Mouse (Mus musculus) forebrain, embryonic 16.5 days (tissue): ENCODE measurements around the gene Vipr2. TPM values are rescaled to one million over a fixed set of nuclear protein-coding genes. Genes with fewer than 3 reads are reported as not detected.

Experiments
- ATAC-seq: fragments of 200-750 bp; cut with Nextera tagmentation; 2 replicates; pipeline ENCODE4 v1.8.0; 2017; ENCODE audit warnings: mild to moderate bottlenecking, moderate library complexity
- H3K27ac ChIP-seq: fragments of 300-500 bp; sonication (generic); 2 replicates; pipeline ENCODE4 v1.5.1; 2014; ENCODE audit warnings: low read length, control low read depth
- H3K27me3 ChIP-seq: fragments of 300-500 bp; sonication (generic); replicated peaks from 2 replicates; pipeline ENCODE4 v1.6.1; 2014; ENCODE audit warnings: low read length; ENCODE audit not compliant: control insufficient read depth, insufficient read depth
- H3K36me3 ChIP-seq: fragments of 300-500 bp; sonication (generic); 2 replicates; pipeline ENCODE4 v1.6.1; 2014; ENCODE audit not compliant: control insufficient read depth, insufficient read depth
- H3K4me1 ChIP-seq: fragments of 300-500 bp; sonication (generic); replicated peaks from 2 replicates; pipeline ENCODE4 v1.6.1; 2014; ENCODE audit warnings: low read length; ENCODE audit not compliant: control insufficient read depth, insufficient read depth
- H3K4me2 ChIP-seq: fragments of 300-500 bp; sonication (generic); 2 replicates; pipeline ENCODE4 v1.6.1; 2014; ENCODE audit warnings: mild to moderate bottlenecking, low read length, control low read depth
- H3K4me3 ChIP-seq: fragments of 300-500 bp; sonication (generic); replicated peaks from 2 replicates; pipeline ENCODE4 v1.5.1; 2014; ENCODE audit warnings: mild to moderate bottlenecking, low read length, control low read depth
- H3K9ac ChIP-seq: fragments of 300-500 bp; sonication (generic); replicated peaks from 2 replicates; pipeline ENCODE4 v1.6.1; 2014; ENCODE audit warnings: low read depth, low read length, control low read depth
- H3K9me3 ChIP-seq: fragments of 300-500 bp; sonication (generic); 2 replicates; pipeline ENCODE4 v1.6.1; 2016; ENCODE audit warnings: low read length; ENCODE audit not compliant: control insufficient read depth
- WGBS: fragments of 180-500 bp; shearing (Covaris S2); extraction: QIAGEN DNeasy Blood & Tissue Kit; methylation state at CpG from one replicate; pipeline ENCODE4 v1.1.7; 2014; 5-methylcytosine and 5-hydroxymethylcytosine counted together
- polyA plus RNA-seq: library from polyadenylated mRNA; unstranded; fragments of >200 nt; fragmentation: Nextera tagmentation; extraction: Ambion mirVana; gene quantifications from 2 replicates; pipeline ENCODE4 v1.2.1, GENCODE M21; 2015

Vipr2 gene
- 0.75 and 0.92 TPM in 2 replicates for polyA plus RNA-seq

DNA sequence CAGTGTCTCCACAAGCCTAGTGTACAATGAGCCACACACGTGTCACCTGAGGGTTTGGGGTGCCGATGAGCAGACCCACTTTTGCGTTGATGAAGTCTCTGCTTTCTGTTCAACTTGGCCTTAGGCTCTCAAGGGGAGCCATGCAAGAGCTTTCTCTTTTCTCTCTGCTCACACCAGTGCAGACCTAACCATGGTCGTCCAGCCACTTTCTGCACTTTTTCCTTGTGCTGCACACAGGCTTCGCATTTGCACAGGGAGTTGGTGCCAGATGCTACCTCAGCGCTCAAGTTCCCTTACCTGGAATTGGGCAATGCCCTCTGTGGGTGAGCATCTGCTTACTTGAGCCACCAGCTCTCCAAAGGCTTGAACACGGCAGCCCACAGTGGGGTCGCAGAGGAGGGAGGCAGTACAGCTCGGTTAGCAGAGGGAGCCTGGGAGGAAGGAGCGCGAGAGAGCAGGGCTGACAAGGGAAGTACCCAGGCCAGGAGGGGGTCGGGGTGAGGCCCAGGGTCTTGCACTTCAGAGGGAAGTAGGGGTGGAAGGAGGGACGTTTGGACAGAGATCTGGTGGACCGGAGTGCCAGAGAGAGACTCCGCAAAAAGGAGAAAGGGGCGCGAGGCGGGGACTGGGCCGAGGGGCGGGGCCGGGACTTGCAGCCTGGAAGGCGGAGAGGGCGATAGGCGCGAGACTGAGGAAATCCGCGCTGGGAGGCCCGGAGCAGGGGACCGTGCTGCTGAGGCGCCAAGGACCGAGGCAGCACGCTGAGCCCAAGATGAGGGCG, at the start of gene Vipr2:
TSS of gene Vipr2 (plus strand) at position 653 of the 781 bp plus-strand sequence.
- H3K4me1 ChIP-seq = peaks cover 3% of the 10 kb centered on the region; the same call in 1 of the 2 replicates
- H3K4me2 ChIP-seq = peak within 1 kb of the TSS; percentile 90
- H3K27me3 ChIP-seq = no peaks in the 10 kb centered on the region; the same call in 1 of the 2 replicates
- no peak within 1 kb of the TSS for H3K27ac ChIP-seq
- H3K9ac ChIP-seq = peak within 1 kb of the TSS; percentile 77
- 5% methylated on average over 33 of the region's 33 CpGs for WGBS
- H3K4me3 ChIP-seq = peak within 1 kb of the TSS; percentile 64
- H3K9me3 ChIP-seq = no peaks in the 10 kb centered on the region
- H3K36me3 ChIP-seq = no peaks in the 10 kb centered on the region
- ATAC-seq = peak; percentile 97

DNA sequence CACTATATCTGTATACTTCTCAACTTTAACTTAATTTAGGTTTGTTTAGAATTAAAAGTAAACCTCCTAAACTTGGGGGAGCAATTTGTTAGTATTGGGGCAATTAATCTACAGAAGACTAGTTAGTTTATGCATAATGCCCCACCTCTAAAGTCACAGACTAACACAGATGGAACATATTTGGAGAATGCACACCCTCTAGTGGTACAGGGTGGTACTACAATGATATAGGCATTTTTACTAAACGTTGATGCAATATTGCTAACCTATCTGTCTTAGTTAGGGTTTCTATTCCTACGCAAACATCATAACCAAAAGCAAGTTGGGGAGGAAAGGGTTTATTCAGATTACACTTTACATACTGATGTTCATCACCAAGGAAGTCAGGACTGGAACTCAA, 49.4 kb upstream of the Vipr2 start:
- ATAC-seq = no peak
- no peak overlapping the region for H3K4me3 ChIP-seq
- H3K27me3 ChIP-seq = no peaks in the 10 kb centered on the region
- no peaks in the 10 kb centered on the region for H3K4me1 ChIP-seq
- no peaks in the 10 kb centered on the region for H3K9me3 ChIP-seq
- no peaks in the 10 kb centered on the region for H3K36me3 ChIP-seq
- WGBS = 55% methylated on average over 2 of the region's 2 CpGs
- H3K9ac ChIP-seq = no peak overlapping the region
- H3K27ac ChIP-seq = no peak overlapping the region
- no peak overlapping the region for H3K4me2 ChIP-seq

DNA sequence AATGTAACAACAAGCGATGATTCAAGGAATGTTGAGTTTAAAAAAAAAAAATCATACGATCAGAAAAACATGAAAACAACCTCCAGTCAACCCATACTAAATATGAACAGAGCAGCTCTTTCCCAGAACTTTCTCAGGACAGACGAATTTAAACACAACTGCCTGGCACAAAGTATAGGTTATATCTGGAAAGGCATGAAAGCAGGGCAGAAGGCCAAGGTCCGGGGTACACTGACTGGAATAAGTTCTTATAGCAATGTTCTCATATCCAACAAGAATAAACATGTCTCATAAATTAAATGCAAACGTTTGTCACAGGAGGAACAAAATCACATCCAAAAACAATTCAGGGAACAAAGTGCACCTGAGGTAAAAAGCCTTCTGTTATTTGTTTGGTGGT, 42.2 kb upstream of the Vipr2 start:
- Histone ChIP-seq H3K36me3 (no peaks in the 10 kb centered on the region), H3K4me2 (no peak overlapping the region), H3K4me3 (no peak overlapping the region), H3K9me3 (no peaks in the 10 kb centered on the region), H3K4me1 (no peaks in the 10 kb centered on the region), H3K27me3 (no peaks in the 10 kb centered on the region), H3K27ac (no peak overlapping the region), H3K9ac (no peak overlapping the region)
- WGBS = 73% methylated on average over 5 of the region's 5 CpGs
- ATAC-seq = no peak

DNA sequence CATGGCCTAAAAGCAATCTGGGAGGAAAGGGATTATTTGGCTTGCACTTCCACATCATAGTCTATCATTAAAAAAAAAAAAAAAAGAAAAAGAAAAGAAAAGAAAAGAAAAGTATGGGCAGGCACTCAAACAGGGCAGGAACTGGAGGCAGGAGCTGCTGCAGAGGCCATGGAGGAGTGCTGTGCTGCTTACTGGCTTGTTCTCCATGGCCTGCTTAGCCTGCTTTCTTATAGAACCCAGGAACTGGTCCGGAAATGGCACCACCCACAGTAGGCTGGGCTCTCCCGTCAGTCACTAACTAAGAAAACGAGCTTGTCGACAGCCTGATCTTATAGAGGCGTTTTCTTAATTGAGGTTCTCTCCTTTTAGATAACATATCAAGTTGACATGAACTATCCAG, 32.7 kb upstream of the Vipr2 start:
- 87% methylated on average over 5 of the region's 5 CpGs for WGBS

DNA sequence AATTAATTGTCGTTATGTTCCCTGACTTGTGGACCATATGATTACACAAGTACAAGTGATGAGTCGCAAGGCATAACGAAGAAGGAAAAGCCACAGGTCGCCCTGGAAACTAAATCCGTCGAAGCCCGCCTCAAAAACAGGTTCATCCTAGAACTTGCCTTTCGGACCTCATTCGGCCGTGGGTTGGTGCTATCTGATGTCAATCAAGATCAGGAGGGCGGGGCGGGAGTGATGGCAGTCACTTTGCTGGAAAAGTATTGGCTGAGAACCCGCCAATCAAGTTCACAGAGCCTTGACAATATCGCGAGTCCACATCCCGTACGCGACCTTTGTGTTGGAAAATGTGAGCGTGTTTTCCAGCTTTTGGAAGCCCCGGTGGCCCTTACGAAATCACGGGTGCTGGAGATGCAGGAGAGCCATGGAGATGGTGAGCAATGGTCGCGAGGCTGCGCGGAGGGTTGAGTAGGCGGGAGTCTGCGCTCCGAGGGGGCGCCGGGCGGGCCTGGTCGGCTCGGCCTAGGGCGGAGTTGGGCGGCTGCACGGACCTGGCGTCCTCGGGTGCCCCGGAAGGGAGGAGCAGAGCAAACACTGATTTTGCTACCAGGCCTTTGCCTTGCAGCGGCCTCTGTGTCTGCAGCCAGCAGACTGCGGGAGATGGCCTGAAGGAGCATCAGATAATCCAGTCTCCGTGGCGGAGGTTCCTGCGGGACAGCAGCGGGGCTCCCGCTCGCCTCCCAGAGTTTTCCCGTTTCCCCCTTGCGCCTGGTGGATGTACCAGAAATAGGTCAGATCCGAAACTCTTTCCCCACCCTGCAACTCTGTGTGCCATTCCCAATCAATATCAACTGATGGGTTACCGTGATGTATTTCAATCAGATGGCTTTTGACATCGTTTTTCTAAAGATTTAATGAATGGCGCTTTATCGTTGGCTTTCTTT, 29.8 kb upstream of the Vipr2 start, which contains the start of gene Zfp386:
TSS of gene Zfp386 (plus strand) at position 285 of the 938 bp plus-strand sequence.
- under 1% methylated on average over 55 of the region's 55 CpGs for WGBS
- H3K9me3 ChIP-seq = peaks cover 2% of the 10 kb centered on the region; the same call in 1 of the 2 replicates
- peaks cover 17% of the 10 kb centered on the region for H3K4me1 ChIP-seq
- H3K9ac ChIP-seq = peak within 1 kb of the TSS; percentile 95
- H3K27me3 ChIP-seq = no peaks in the 10 kb centered on the region
- peaks cover 7% of the 10 kb centered on the region; the same call in 1 of the 2 replicates for H3K36me3 ChIP-seq
- peak within 1 kb of the TSS; percentile 93 for H3K4me3 ChIP-seq
- peak within 1 kb of the TSS; percentile 70 for H3K4me2 ChIP-seq
- ATAC-seq = peak; percentile 99
- H3K27ac ChIP-seq = peak within 1 kb of the TSS; percentile 98

More for the DNA sequence above, 32.7 kb upstream of the Vipr2 start:
- no peak for ATAC-seq
- H3K9me3 ChIP-seq = no peaks in the 10 kb centered on the region
- no peaks in the 10 kb centered on the region for H3K36me3 ChIP-seq
- H3K27ac ChIP-seq = no peak overlapping the region
- no peaks in the 10 kb centered on the region for H3K27me3 ChIP-seq
- H3K4me3 ChIP-seq = no peak overlapping the region
- H3K4me1 ChIP-seq = peaks cover 16% of the 10 kb centered on the region
- no peak overlapping the region for H3K9ac ChIP-seq
- H3K4me2 ChIP-seq = no peak overlapping the region

DNA sequence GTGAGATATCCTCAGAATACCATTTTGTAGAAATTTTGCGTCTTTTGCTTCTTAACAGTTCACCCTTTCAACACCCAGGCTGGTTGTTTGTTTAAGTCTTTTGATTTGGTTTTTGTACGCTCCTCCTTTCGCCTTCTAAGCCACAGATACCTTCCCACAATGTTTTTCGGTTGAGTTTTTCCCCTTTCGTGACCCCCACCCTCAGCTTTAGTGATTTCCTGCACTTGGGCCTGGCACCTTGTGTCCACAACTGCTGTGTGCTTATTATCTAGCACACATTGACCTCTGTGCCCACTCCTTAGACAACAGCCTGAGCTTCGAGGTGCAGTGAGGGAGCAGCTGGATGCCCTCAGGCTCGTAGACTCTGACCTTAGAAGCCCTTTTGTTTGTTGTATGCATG, 28.8 kb upstream of the Vipr2 start:
- peaks cover 17% of the 10 kb centered on the region for H3K4me1 ChIP-seq
- H3K4me2 ChIP-seq = peak overlapping the region; percentile 70
- peaks cover 7% of the 10 kb centered on the region; the same call in 1 of the 2 replicates for H3K36me3 ChIP-seq
- 60% methylated on average over 7 of the region's 7 CpGs for WGBS
- no peak for ATAC-seq
- H3K27ac ChIP-seq = no peak overlapping the region
- H3K9ac ChIP-seq = peak overlapping the region; percentile 95
- H3K9me3 ChIP-seq = peaks cover 2% of the 10 kb centered on the region; the same call in 1 of the 2 replicates
- H3K4me3 ChIP-seq = peak overlapping the region; percentile 93
- H3K27me3 ChIP-seq = no peaks in the 10 kb centered on the region

DNA sequence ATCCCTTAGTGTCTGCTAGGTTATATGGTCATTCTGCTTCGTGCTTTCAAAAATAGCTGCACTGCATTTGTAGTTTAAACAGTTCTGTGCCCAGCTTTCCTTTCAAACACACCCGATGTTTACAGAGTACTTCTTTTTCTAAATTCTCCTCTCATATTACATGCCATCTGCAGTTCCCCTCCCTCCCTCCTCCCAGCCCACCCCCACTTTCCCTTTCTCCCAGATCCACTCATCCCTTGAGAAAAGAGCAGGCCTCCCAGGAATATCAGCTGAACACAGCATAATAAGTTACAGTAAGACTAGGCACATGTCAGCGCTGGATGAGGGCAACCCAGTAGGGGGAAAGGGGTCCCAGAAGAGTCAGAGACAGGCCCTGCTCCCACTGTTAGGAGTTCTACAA, 28.3 kb upstream of the Vipr2 start:
- Histone ChIP-seq H3K27me3 (no peaks in the 10 kb centered on the region), H3K4me1 (peaks cover 17% of the 10 kb centered on the region), H3K4me2 (peak overlapping the region; percentile 70), H3K9me3 (peaks cover 2% of the 10 kb centered on the region; the same call in 1 of the 2 replicates), H3K36me3 (peaks cover 10% of the 10 kb centered on the region), H3K27ac (no peak overlapping the region), H3K4me3 (peak overlapping the region; percentile 93), H3K9ac (peak overlapping the region; percentile 2; the same call in 1 of the 2 replicates)
- 90% methylated on average over 3 of the region's 3 CpGs for WGBS
- no peak for ATAC-seq

DNA sequence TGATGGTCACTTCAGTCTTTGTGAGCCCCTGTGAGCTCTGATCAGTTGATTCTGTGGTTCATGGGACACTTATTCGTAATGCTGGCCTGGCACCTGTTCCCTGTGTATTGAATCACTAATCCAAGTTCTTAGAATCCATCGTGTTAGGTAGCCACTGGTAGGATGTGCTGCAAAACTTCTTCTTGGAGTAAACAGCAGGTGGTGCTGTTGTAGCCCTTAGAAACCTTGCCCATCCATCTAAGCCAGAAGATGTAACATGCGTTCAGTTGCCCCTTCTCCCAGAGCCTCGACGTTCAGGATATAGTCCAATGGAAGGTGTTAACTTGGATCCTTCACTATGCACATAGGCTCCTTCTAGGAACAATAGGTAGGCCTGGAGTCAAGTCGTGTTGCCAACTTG, 27.8 kb upstream of the Vipr2 start:
- WGBS = 88% methylated on average over 6 of the region's 6 CpGs
- no peak for ATAC-seq
- peaks cover 14% of the 10 kb centered on the region for H3K36me3 ChIP-seq
- peaks cover 2% of the 10 kb centered on the region; the same call in 1 of the 2 replicates for H3K9me3 ChIP-seq
- no peak overlapping the region for H3K27ac ChIP-seq
- H3K4me2 ChIP-seq = no peak overlapping the region
- H3K9ac ChIP-seq = no peak overlapping the region
- H3K4me3 ChIP-seq = no peak overlapping the region
- H3K4me1 ChIP-seq = peaks cover 17% of the 10 kb centered on the region
- no peaks in the 10 kb centered on the region for H3K27me3 ChIP-seq

DNA sequence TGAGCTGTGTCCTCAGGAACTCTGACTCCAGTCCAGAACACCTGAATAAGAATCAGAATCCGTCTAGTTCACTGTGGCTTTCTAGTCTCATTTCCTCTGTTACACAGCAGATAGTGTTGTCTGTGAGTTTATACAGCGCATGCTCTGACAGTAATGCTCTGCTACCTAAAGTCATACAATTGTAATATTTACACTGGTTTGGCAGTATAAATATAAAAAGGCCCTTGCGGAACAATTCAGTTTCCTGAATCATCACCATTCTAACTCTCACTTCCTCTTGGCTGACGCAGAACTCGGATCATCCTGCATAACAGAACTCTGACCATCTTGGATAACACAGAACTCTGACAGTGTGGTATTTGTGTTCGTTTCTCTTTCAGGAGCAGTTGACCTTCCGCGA, 23.2 kb upstream of the Vipr2 start:
- no peak overlapping the region for H3K4me2 ChIP-seq
- 97% methylated on average over 8 of the region's 8 CpGs for WGBS
- H3K9me3 ChIP-seq = peaks cover 21% of the 10 kb centered on the region
- peaks cover 5% of the 10 kb centered on the region for H3K4me1 ChIP-seq
- H3K27me3 ChIP-seq = no peaks in the 10 kb centered on the region
- no peak overlapping the region for H3K27ac ChIP-seq
- no peak for ATAC-seq
- peaks cover 52% of the 10 kb centered on the region for H3K36me3 ChIP-seq
- H3K4me3 ChIP-seq = no peak overlapping the region
- no peak overlapping the region for H3K9ac ChIP-seq
